ENCODE assay signal across 19 mouse cellular contexts in the genomic region with DNA sequence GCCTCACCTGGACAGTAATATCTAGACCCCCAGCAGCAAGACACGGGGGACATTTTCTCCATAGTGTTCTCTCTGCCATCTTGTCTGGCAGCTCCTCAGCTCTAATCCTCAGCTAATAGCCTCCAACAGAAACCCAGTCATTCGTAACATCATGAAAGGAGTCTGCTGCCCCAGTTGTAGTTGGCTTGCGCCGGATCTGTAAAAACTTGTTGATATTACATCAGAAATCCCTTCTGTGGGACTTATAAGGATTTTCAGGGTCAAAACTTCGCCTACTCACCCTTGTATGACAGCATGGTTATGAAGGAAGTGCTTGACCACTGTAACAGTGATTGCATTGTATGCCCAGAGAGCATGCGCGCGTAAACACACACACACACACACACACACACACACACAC.
"Had no signal": no experiment of that assay in that cellular context is flagged by ENCODE, and none has a peak within 500 bp of the region (broad histone marks: within the 10 kb centered on the region; RNA-seq: fewer than 3 reads in every experiment).

No protein-coding gene starts in this region.

- H3K27me3 ChIP-seq: liver, embryonic 15.5 days; lung, embryonic 15.5 days; megakaryocyte, embryonic 14.5 days; midbrain, embryonic 13.5 days; neural tube, embryonic 12.5 days had no signal

- H3K4me3 ChIP-seq: liver, embryonic 15.5 days; lung, embryonic 15.5 days; megakaryocyte, embryonic 14.5 days; midbrain, embryonic 13.5 days; neural tube, embryonic 12.5 days had no signal

- DNase-seq: liver, postnatal 0 days; lung, adult 2 months; lung, postnatal 14 days; lung, postnatal 36 days; right cerebral cortex, postnatal 14 days; right cerebral cortex, postnatal 4 days; spleen, adult 18-20 months; thymus, adult 18-20 months; thymus, postnatal 25 days; thymus, postnatal 4 days had no signal

- H3K27ac ChIP-seq: liver, embryonic 15.5 days; lung, embryonic 15.5 days; macrophage; midbrain, embryonic 13.5 days; neural tube, embryonic 12.5 days had no signal

- H3K4me1 ChIP-seq: liver, embryonic 15.5 days; megakaryocyte, embryonic 14.5 days; neural tube, embryonic 12.5 days had no signal

- H3K9me3 ChIP-seq: liver, embryonic 15.5 days; lung, embryonic 15.5 days; midbrain, embryonic 13.5 days; neural tube, embryonic 12.5 days had no signal

- H3K4me2 ChIP-seq: liver, embryonic 15.5 days; lung, embryonic 15.5 days; midbrain, embryonic 11.5 days; midbrain, embryonic 13.5 days; neural tube, embryonic 12.5 days had no signal

- H3K36me3 ChIP-seq: liver, embryonic 15.5 days; lung, embryonic 15.5 days; midbrain, embryonic 13.5 days; neural tube, embryonic 12.5 days had no signal

- ATAC-seq: liver, postnatal 0 days; lung, postnatal 0 days; midbrain, embryonic 13.5 days; midbrain, embryonic 16.5 days had no signal

- H3K9ac ChIP-seq: liver, embryonic 15.5 days; liver, postnatal 0 days; lung, embryonic 15.5 days; midbrain, embryonic 13.5 days; neural tube, embryonic 12.5 days had no signal
